Mouse (Mus musculus): ENCODE measurements around the gene Bri3. TPM values are rescaled to one million over a fixed set of nuclear protein-coding genes. Genes with fewer than 3 reads are reported as not detected.

The Bri3 gene
- polyA plus RNA-seq, 1 experiment from 2014 or later = 183 TPM

DNA sequence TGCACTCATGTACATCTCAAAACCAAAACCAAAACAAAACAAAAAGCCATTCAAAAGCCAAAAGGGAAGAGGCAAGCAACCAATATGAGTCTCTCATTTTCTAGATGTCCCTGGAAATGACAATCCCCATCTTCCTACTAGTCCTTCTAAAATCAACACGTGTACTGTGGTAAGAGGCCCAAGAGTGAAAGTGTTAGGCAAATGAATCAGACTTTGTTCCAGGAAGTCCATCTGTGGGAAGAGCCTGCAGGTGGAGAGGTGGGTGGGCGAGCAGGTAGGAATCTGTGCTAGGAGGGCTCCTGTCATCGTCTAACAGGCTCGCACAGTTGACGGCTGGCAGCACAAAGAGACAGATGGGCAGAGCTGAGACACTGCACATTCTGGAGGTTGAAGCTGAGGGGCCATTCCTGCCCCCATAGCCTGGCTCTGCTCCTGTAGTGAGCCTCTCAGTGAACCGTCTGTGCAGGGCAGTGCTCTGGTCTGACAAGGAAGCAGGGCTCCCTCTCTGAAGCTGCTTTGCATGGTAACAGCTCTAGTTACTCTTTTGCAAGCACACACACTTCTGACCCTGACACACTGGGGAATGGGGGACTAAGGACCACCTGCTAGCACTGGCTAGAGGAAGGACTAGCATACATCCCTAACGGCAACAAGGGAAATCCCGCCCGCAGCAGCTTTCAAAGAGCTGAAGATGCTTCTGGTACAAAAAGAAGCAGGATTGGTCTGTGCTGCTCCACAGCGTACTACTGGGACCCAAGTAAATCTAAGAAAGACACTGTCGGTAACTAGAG is 38.4 kb downstream of the Bri3 start:
- H3K27ac ChIP-seq = no peak overlapping the region
- no peak overlapping the region for H3K4me2 ChIP-seq
- WGBS = 77% methylated on average over 11 of the region's 11 CpGs
- no peaks in the 10 kb centered on the region for H3K9me3 ChIP-seq (replicated peaks)
- ATAC-seq (replicated peaks; ENCODE audit: insufficient number of reproducible peaks, insufficient read depth, low FRiP score, low read depth) = no peak
- peaks cover 24% of the 10 kb centered on the region for H3K36me3 ChIP-seq
- H3K27me3 ChIP-seq = no peaks in the 10 kb centered on the region
- H3K4me3 ChIP-seq = no peak overlapping the region
- H3K4me1 ChIP-seq (replicated peaks) = peaks cover 13% of the 10 kb centered on the region
- no peak overlapping the region for H3K9ac ChIP-seq

DNA sequence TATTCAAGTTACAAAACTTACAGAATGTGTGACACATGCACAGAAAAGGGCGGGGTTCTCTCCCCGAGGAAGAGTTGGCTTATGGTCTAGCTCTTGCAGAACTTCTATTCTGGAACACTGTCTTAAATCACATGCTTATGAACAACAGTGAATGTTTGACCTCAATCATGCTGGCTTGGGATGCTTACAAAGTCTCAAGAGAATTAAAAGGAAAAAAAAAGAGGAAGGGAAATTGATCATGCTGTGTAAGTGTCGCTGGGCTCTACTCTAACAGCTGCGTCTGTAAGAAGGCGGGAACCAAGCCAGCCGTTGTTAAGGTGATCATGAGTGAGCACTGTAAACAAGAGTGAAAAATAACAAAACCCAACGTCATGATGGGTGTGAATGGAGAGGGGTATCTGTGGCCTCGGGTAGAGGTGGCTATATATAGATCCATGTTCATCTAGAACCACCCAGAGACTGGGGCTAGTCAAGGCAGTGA is 39.4 kb downstream of the Bri3 start:
- 54% methylated on average over 8 of the region's 8 CpGs for WGBS

DNA sequence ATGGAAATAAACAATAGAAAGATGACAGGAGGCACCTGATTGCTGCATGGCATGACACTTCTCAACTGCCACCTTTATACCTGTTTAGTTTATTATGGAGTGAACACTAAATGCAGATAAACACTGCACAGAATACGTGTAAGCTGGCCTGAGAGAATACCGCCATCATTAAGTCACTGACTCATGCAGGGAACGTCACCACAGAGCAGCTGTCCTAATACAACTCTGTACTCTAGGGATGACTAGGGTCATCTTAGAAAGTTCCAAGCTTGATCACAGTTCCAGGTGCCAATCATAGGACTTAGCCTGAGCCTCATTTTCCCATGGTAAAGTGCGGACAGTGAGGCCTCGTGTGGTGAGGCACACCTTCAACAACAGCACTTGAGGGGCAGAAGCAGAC is 40.4 kb downstream of the Bri3 start:
- peaks cover 13% of the 10 kb centered on the region for H3K36me3 ChIP-seq
- H3K27ac ChIP-seq = no peak overlapping the region
- H3K9ac ChIP-seq = no peak overlapping the region
- H3K4me3 ChIP-seq = no peak overlapping the region
- peaks cover 25% of the 10 kb centered on the region for H3K4me1 ChIP-seq (replicated peaks)
- no peaks in the 10 kb centered on the region for H3K27me3 ChIP-seq
- H3K9me3 ChIP-seq (replicated peaks) = no peaks in the 10 kb centered on the region
- 77% methylated on average over 5 of the region's 5 CpGs for WGBS
- ATAC-seq (replicated peaks; ENCODE audit: insufficient number of reproducible peaks, insufficient read depth, low FRiP score, low read depth) = no peak
- no peak overlapping the region for H3K4me2 ChIP-seq

More for the DNA sequence above, 39.4 kb downstream of the Bri3 start:
- Histone ChIP-seq H3K4me3 (no peak overlapping the region), H3K4me2 (no peak overlapping the region), H3K9me3 (replicated peaks) (no peaks in the 10 kb centered on the region), H3K4me1 (replicated peaks) (peaks cover 19% of the 10 kb centered on the region), H3K36me3 (peaks cover 19% of the 10 kb centered on the region), H3K9ac (no peak overlapping the region), H3K27ac (no peak overlapping the region), H3K27me3 (no peaks in the 10 kb centered on the region)
- ATAC-seq (replicated peaks; ENCODE audit: insufficient number of reproducible peaks, insufficient read depth, low FRiP score, low read depth) = no peak

DNA sequence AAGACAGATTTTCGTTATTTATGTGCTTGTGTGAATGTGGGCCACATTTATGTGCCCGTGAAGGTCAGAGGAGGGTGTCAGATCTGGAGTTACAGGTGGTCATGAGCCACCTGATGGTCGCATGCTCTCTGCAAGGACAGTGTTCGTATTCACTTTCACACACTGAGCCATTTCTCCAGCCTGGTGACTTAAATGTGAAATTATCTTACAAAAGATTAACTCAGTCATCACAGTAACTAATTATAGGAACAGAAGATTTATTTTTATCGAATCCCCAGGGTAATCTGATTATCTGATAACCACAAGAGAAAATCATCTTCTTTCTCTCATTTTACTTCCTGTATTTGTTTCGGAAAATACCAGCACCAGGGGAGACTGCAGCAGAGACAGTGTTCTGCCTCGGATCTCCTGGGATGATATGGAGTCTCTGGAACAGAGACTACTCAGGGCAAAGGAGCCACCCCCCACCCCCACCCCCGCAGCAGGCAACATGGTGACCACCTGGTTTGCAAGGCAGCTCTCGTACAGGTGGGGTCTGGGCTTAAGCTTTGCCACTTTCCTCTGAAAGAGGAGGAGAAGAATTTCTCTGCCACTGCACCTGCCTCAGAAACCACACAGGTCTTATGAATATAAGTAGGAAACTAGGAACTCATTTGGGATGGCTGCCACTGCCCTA is 42.5 kb downstream of the Bri3 start:
- ATAC-seq (replicated peaks; ENCODE audit: insufficient number of reproducible peaks, insufficient read depth, low FRiP score, low read depth) = no peak
- no peak overlapping the region for H3K4me2 ChIP-seq
- no peak overlapping the region for H3K4me3 ChIP-seq
- 65% methylated on average over 9 of the region's 9 CpGs for WGBS
- H3K27me3 ChIP-seq = no peaks in the 10 kb centered on the region
- H3K4me1 ChIP-seq (replicated peaks) = peaks cover 35% of the 10 kb centered on the region
- H3K36me3 ChIP-seq = no peaks in the 10 kb centered on the region; the same call in 1 of the 2 replicates
- no peaks in the 10 kb centered on the region for H3K9me3 ChIP-seq (replicated peaks)
- no peak overlapping the region for H3K9ac ChIP-seq
- H3K27ac ChIP-seq = no peak overlapping the region

DNA sequence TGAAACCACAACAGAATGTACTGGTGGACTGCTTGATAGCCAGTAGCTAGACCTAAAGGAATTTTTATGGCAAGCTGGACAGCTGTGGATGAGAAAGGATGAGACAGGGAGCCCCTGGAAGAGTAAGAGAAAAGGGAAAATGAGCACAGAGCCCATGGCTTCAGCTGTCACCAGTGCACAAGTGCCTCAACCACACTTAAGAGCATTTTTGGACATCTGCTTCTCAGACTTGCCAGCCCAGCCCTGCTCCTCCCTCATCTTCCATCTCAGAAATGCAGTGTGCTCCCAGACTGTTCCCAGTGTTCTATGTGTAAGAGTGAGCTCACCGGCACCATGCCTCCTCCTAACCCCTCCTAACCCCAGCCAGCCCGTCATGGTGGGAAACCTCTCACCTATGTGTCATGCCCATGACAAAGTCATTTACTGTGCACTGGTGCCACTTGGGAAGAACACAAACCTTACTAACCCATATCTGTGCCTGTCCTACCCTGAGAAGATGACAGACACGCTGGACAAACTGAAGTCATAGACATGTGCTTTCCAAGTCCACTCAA is 43.1 kb downstream of the Bri3 start:
- Histone ChIP-seq H3K9ac (no peak overlapping the region), H3K4me1 (replicated peaks) (peaks cover 35% of the 10 kb centered on the region), H3K27ac (peak overlapping the region; percentile 23), H3K9me3 (replicated peaks) (no peaks in the 10 kb centered on the region), H3K4me2 (no peak overlapping the region), H3K4me3 (no peak overlapping the region), H3K36me3 (no peaks in the 10 kb centered on the region; the same call in 1 of the 2 replicates), H3K27me3 (no peaks in the 10 kb centered on the region)
- ATAC-seq (replicated peaks; ENCODE audit: insufficient number of reproducible peaks, insufficient read depth, low FRiP score, low read depth) = no peak
- 67% methylated on average over 3 of the region's 3 CpGs for WGBS

DNA sequence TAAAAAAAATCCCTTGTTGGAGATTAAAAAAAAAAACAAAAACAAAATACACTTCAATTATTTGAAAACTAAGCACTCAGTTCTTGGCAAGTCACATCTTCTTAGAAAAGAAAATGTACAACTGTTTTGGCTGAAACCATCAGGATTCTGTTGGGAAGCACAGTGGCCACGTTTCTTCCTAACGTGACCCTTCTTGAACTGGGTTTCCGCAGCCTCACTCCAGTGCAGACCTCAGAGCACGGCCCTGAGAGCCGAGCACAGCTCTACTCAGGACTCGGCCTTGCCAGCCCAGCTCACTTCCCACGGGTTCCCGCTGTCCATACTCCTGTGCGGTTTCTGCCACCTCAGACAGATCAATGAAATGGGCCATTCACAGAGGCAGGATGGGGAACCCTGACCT is 44.2 kb downstream of the Bri3 start:
- Histone ChIP-seq H3K27ac (0 out of 2 replicates have a peak overlapping the region, but pooled peaks have one; percentile 77), H3K4me1 (replicated peaks) (peaks cover 35% of the 10 kb centered on the region), H3K4me3 (no peak overlapping the region), H3K27me3 (no peaks in the 10 kb centered on the region), H3K36me3 (no peaks in the 10 kb centered on the region), H3K9me3 (replicated peaks) (no peaks in the 10 kb centered on the region), H3K4me2 (no peak overlapping the region), H3K9ac (no peak overlapping the region)
- ATAC-seq (replicated peaks; ENCODE audit: insufficient number of reproducible peaks, insufficient read depth, low FRiP score, low read depth) = no peak
- 85% methylated on average over 9 of the region's 9 CpGs for WGBS

DNA sequence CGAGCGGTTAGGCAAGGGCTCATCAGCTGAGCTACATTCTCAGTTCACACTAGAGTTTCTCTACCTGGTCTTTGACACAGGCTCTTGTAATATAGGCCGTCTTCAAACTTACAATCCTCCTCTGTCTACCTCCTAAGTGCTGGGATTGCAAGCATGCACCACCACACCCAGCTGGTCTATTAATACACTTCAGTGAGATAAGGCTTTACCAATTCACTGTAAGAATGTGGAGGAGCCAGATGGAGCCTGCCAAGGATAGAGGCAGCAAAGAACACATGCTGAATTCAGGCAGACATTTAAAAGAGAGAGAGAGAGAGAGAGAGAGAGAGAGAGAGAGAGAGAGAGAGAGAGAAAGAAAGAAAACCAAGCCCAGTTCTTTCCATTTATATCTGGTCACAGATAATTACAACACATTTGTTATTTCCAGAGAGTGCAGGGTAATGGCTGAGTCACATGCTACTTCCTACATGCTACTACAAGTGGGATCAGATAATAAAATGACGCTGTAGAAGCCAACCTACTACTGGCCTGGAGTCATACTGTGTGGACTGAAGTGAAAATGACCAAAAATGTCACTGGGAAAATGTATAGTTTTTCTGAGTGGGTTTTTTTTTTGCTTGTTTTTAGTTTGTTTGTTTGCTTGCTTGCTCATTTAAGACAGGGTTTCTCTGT is 45.7 kb downstream of the Bri3 start:
- Histone ChIP-seq H3K27me3 (no peaks in the 10 kb centered on the region), H3K4me3 (no peak overlapping the region), H3K9me3 (replicated peaks) (no peaks in the 10 kb centered on the region), H3K9ac (no peak overlapping the region), H3K36me3 (no peaks in the 10 kb centered on the region), H3K4me2 (peak overlapping the region; percentile 5; the same call in 1 of the 2 replicates), H3K4me1 (replicated peaks) (peaks cover 33% of the 10 kb centered on the region), H3K27ac (peak overlapping the region; percentile 77)
- ATAC-seq (replicated peaks; ENCODE audit: insufficient number of reproducible peaks, insufficient read depth, low FRiP score, low read depth) = peak; percentile 91
- WGBS = 49% methylated on average over 4 of the region's 4 CpGs

DNA sequence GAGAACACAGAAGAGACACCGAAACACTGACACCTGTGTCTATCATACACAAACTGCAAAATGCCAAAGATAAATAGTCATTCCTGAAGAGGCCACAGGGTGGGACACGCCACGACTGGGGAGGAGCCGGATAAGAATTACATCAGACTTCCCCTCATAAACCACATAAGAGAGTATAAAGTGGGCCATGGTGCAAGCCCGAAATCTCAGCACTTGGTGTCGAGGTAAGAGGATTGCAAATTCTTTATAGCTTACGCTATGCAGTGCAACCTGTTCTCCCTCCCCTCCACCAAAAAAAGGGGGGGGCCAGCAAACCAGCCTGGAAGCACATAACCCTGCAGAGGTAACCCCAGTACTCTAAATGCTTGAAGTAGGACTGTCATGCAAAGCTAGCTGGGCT is 50.7 kb downstream of the Bri3 start:
- no peak for ATAC-seq (replicated peaks; ENCODE audit: insufficient number of reproducible peaks, insufficient read depth, low FRiP score, low read depth)
- peaks cover 14% of the 10 kb centered on the region for H3K4me1 ChIP-seq (replicated peaks)
- H3K27me3 ChIP-seq = no peaks in the 10 kb centered on the region
- no peaks in the 10 kb centered on the region for H3K9me3 ChIP-seq (replicated peaks)
- H3K27ac ChIP-seq = no peak overlapping the region
- H3K36me3 ChIP-seq = no peaks in the 10 kb centered on the region
- no peak overlapping the region for H3K9ac ChIP-seq
- H3K4me3 ChIP-seq = no peak overlapping the region
- H3K4me2 ChIP-seq = no peak overlapping the region
- WGBS = 60% methylated on average over 7 of the region's 7 CpGs

DNA sequence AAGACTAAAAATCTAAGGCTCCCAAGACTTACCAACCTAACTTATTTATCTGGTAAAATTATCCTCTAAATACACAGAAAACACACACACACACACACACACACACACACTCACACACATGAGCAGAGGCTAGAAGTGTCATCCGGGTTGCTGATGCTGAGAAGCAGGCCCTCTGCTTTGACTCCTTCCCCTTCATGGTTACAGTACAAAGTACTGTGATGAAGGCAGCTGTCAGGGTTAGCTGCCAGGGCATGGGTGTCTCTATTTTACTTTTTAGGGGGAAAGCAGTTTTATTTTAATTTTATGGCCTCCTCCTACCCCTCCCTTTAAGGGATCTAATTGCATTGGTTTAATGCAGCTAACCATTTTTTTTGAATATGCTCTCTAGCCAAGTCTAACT is 51.1 kb downstream of the Bri3 start:
- peaks cover 10% of the 10 kb centered on the region for H3K4me1 ChIP-seq (replicated peaks)
- H3K27me3 ChIP-seq = no peaks in the 10 kb centered on the region
- H3K9me3 ChIP-seq (replicated peaks) = no peaks in the 10 kb centered on the region
- no peak overlapping the region for H3K4me2 ChIP-seq
- WGBS = 80% methylated on average over 1 of the region's 1 CpGs
- no peak for ATAC-seq (replicated peaks; ENCODE audit: insufficient number of reproducible peaks, insufficient read depth, low FRiP score, low read depth)
- H3K36me3 ChIP-seq = no peaks in the 10 kb centered on the region
- no peak overlapping the region for H3K27ac ChIP-seq
- no peak overlapping the region for H3K4me3 ChIP-seq
- H3K9ac ChIP-seq = no peak overlapping the region

DNA sequence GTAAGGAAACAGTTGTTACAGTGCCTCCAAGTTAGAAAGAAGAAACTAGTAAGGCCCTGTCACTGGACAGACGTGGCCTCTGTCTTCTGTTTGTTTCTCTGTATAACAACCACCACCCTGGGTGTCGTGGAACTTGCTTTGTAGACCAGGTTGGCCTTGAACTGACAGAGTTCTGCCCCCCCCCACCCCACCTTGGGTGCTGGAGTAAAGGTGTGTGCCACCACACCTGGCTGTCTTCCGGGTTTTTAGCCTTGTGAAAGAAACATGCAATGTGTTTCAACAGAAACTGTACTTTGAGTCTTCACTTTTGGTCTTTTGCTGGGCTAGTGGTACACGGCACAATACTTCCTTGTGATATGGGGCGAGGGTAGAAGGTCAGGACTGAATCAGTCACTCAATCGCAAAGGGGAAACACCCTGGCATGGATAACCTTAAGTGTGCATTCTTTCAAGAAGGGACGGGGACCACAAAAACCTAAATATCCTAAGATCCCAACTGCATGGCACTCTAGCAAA is 51.9 kb downstream of the Bri3 start:
- H3K27me3 ChIP-seq = no peaks in the 10 kb centered on the region
- no peak overlapping the region for H3K4me2 ChIP-seq
- no peak for ATAC-seq (replicated peaks; ENCODE audit: insufficient number of reproducible peaks, insufficient read depth, low FRiP score, low read depth)
- H3K4me3 ChIP-seq = no peak overlapping the region
- no peak overlapping the region for H3K9ac ChIP-seq
- no peaks in the 10 kb centered on the region for H3K9me3 ChIP-seq (replicated peaks)
- H3K36me3 ChIP-seq = no peaks in the 10 kb centered on the region
- H3K27ac ChIP-seq = no peak overlapping the region
- H3K4me1 ChIP-seq (replicated peaks) = peaks cover 4% of the 10 kb centered on the region
- WGBS = 79% methylated on average over 7 of the region's 7 CpGs

DNA sequence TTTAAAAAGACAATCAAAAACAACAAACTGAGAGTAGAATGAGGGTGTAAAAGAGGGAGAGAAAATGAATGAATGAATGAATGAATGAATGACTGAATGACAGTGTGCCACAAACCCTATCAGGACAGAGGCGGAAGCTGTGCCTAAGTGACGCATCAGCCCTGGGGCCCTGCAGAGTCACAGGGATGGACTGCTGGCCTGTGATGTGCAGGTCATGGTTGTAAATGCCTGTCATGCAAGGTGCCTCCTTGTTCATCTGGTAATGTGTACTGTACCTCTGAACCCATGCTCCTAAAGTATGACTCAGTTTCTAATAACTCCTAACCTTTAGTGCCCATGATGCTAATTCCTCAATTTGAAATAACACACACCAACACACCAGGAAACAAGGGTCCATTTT is 58.8 kb downstream of the Bri3 start:
- 88% methylated on average over 2 of the region's 2 CpGs for WGBS
- H3K4me1 ChIP-seq (replicated peaks) = no peaks in the 10 kb centered on the region; the same call in 1 of the 2 replicates
- no peak overlapping the region for H3K4me2 ChIP-seq
- no peaks in the 10 kb centered on the region for H3K36me3 ChIP-seq
- no peaks in the 10 kb centered on the region for H3K27me3 ChIP-seq
- ATAC-seq (replicated peaks; ENCODE audit: insufficient number of reproducible peaks, insufficient read depth, low FRiP score, low read depth) = no peak
- no peak overlapping the region for H3K9ac ChIP-seq
- no peak overlapping the region for H3K27ac ChIP-seq
- no peaks in the 10 kb centered on the region for H3K9me3 ChIP-seq (replicated peaks)
- no peak overlapping the region for H3K4me3 ChIP-seq
